Mouse (Mus musculus) C2C12 (cell line): Measurements from ENCODE around the gene Rgs13.

Experiments
- CTCF ChIP-seq: IDR thresholded peaks from one replicate; pipeline ENCODE4 v1.5.1; 2011; ENCODE audit not compliant: control insufficient read depth, insufficient read depth, insufficient read length
- MYOG ChIP-seq: IDR thresholded peaks from one replicate; pipeline ENCODE4 v1.6.1; 2011; ENCODE audit not compliant: control insufficient read depth, insufficient read length; ENCODE audit errors: extremely low read depth
- USF1 ChIP-seq: IDR thresholded peaks from one replicate; pipeline ENCODE4 v1.6.1; 2011; ENCODE audit warnings: low read depth, mild to moderate bottlenecking, control low read depth, moderate library complexity

DNA sequence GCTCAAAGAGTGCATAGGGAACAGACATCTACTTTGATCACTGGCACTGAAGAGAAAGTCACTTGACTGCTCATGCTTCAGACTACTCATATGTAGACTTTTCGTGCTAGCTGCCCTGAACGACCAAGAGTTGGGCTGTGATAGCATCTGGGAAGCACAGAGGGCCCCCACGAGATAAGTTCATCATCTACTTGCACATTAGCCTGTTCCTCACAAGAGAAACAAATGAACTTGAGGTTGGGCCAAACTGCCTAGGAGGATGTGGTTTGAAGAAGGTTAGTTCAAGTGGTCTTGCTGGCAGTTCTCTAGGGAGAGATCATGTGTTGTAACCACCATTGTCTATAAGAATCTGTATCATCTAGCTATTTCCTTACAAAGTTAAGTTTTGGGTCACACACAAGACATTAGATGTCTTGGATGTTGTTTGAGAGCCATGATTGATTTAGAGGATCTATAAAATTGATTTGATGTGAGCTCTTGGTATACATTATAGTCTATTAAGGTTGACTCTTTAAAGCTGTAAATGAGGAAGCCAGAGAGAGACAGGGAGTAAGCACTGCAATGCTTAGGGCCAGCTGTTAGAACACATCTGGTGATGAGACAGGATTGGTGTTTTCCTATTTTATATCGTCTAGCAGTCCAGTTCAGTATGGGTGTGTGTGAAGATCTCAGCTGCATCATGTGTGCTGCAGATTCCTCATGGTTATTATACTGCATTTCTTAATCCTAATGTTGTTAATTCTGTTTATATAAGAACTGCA is 8.0 kb upstream of the Rgs13 start:
- TF ChIP-seq CTCF = no peak
- no peak for TF ChIP-seq MYOG
- no peak for TF ChIP-seq USF1
